8 mouse cellular contexts compared by ENCODE assay signal in genomic region chr11:70020731-70021263, GRCm38 (mm10). TPM values are rescaled to one million over a fixed set of nuclear protein-coding genes. Genes with fewer than 3 reads are reported as not detected.
DNase-seq lines count a peak whose midpoint lies in the region; ATAC-seq lines count a peak whose summit lies in the region.

No protein-coding gene starts in this region.

- no peaks in the 10 kb centered on the region for H3K9me3 ChIP-seq in hindbrain, embryonic 13.5 days

- peak overlapping the region; percentile 90 for H3K4me2 ChIP-seq in hindbrain, embryonic 13.5 days

- no peaks in the 10 kb centered on the region for H3K27me3 ChIP-seq in hindbrain, embryonic 13.5 days

- H3K9ac ChIP-seq in hindbrain, embryonic 13.5 days: peak overlapping the region; percentile 97

- no peaks in the 10 kb centered on the region for H3K36me3 ChIP-seq in hindbrain, embryonic 13.5 days

- H3K4me1 ChIP-seq in hindbrain, embryonic 13.5 days (replicated peaks): peaks cover 78% of the 10 kb centered on the region

- peak; percentile 91 for DNase-seq in R1 (ENCODE audit: low read depth, low spot score)
- DNase-seq in cerebellum, postnatal 10 days: peak; percentile 90
- DNase-seq in frontal cortex, postnatal 10 days (ENCODE audit: low spot score in 2 of 2): peak; percentile 73 to 81
- peak; percentile 79 for DNase-seq in left cerebral cortex, adult 11 months (ENCODE audit: low spot score)
- DNase-seq in lung, postnatal 25 days (ENCODE audit: low spot score): peak; percentile 87
- peak; percentile 72 for DNase-seq in retina, adult 2 months (ENCODE audit: low read depth, low spot score)
- peak; percentile 81 for DNase-seq in thymus, postnatal 14 days

- ATAC-seq in hindbrain, embryonic 13.5 days (ENCODE audit: low FRiP score): peak; percentile 80

- peak overlapping the region; percentile 96 for H3K27ac ChIP-seq in hindbrain, embryonic 13.5 days

- WGBS in hindbrain, embryonic 13.5 days: 0% methylated on average over 8 of the region's 8 CpGs

- peak overlapping the region; percentile 77 for H3K4me3 ChIP-seq in hindbrain, embryonic 13.5 days

RNA-seq across cellular contexts. Expression of gene Dlg4, which starts 4.1 kb away (rescaled TPM):
- polyA plus RNA-seq in hindbrain, embryonic 13.5 days (2015; fragmentation: Nextera tagmentation; extraction: Ambion mirVana): 28.1 TPM in 2 replicates

RNA-seq across cellular contexts. Expression of gene Acadvl, which starts 5.6 kb away (rescaled TPM):
- polyA plus RNA-seq in hindbrain, embryonic 13.5 days (2015; fragmentation: Nextera tagmentation; extraction: Ambion mirVana): 56.9 and 59.4 TPM in 2 replicates

RNA-seq across cellular contexts. Expression of gene Dvl2, which starts 20.4 kb away (rescaled TPM):
- polyA plus RNA-seq in hindbrain, embryonic 13.5 days (2015; fragmentation: Nextera tagmentation; extraction: Ambion mirVana): 26.8 and 28.6 TPM in 2 replicates

RNA-seq across cellular contexts. Expression of gene Phf23, which starts 25.2 kb away (rescaled TPM):
- 72.9 and 74.8 TPM in 2 replicates for polyA plus RNA-seq in hindbrain, embryonic 13.5 days (2015; fragmentation: Nextera tagmentation; extraction: Ambion mirVana)

RNA-seq across cellular contexts. Expression of gene Gabarap, which starts 29.9 kb away (rescaled TPM):
- 670 and 709 TPM in 2 replicates for polyA plus RNA-seq in hindbrain, embryonic 13.5 days (2015; fragmentation: Nextera tagmentation; extraction: Ambion mirVana)

Comparison
In these comparisons a context has a peak if more than half of its experiments do, and no peak if none do; other contexts are left out.
1. Peak in every context shown above with its lines: DNase-seq, ATAC-seq, H3K4me3 ChIP-seq and H3K27ac ChIP-seq.